Mouse (Mus musculus): Measurements from ENCODE around the gene Rasgef1b. TPM values are rescaled to one million over a fixed set of nuclear protein-coding genes. Genes with fewer than 3 reads are reported as not detected.

Gene Rasgef1b
- total RNA-seq, 1 experiment from 2014 or later: 7.2 TPM

DNA sequence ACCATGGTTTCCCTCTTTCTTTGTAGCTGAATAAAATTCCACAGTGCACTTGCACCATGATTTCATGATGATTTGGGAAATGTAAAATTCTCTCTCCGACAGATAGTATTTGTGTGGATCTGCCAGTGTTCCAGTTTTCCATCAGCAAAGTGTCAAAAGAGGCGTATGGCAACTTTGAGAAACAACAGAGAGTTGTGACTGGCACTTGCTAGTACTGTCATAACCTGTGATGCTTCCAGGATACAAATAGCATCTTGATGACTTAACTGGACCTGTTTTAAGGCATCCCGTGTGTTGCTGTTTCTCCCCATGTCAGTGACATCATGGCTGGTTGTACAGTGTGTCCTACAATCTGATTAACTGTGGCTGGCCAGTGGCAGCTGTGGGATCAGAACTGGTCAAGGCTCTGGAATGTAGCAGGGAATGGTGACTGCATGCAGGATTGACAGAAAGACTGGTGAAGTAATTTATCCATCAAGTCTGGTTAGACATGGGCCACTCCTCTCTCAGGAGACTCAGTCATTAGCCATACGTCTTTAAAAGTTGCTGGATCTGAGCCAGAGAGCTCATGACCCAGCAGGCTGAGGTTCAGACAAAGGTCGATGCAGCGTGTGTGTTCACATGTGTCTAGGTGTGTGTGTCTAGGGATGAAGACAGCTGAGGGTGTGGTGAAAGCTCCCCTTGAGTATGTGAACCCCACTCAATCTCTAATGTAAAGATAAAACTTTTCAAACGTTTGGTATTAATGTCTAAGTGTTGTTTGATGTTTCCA lies 328.8 kb downstream of the Rasgef1b start:
- DNase-seq: no peak

DNA sequence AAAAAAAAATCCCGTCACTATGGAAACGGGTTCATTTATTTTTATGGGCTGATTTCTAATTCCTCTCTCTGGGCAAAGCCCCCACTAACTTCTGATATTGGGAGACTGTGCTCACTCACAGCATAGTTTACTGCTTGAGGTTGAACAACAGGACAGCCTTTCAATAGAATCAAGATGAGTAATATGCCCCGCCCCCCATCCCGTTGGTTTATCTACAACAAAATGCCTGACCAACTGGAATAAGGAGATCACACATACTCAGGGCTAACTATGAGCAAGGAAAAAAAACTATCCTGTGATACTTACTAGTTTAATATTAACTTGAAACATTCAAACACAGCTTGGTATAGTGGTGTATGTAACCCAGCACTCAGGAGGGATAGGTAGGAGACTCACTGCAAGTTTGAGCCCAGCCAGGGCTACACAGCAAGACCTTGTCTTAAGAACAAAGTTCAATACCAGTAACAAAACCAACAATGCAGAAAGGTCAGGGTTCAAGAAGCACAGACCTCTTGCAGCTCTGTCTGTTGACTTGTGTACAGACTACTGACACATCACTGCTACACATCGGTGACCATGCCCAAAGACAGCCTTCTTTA lies 330.3 kb downstream of the Rasgef1b start:
- DNase-seq: no peak

DNA sequence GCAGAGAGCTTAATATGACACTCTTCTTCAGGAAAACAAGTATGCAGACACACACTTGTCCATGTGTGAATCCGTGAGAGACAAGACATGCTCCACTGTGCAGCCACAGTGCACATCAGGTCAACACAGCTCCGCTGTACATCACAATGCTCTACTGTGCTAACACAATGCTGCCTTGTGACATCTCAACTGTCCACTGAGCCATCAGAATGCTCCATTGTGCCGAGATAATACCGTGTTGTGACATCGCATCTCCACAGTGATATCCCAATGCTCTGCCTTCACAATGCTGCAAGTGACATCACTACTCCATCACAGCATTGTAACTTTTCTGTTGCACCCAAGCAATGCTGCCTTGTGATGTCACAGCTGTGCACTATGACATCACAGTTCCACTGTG lies 334.3 kb downstream of the Rasgef1b start:
- no peak for DNase-seq

DNA sequence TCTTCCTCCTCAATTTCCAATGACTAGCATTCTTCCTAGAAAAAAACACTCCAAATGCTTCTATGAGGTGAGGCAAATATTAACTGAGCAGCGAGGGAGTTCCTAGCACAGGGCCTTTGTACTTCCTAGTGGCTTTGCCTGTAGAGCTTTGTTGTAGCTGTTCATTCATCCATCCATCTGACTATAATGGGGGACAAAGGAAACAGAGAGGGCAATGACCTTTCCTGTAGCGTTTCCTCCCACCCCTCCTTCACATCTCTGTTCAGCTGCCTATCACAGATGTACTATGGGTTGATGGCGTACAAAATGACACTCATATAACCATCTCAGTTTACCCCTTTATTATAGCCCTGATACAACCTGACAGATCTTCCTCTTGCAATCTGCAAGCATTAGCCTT lies 337.3 kb downstream of the Rasgef1b start:
- DNase-seq: no peak

DNA sequence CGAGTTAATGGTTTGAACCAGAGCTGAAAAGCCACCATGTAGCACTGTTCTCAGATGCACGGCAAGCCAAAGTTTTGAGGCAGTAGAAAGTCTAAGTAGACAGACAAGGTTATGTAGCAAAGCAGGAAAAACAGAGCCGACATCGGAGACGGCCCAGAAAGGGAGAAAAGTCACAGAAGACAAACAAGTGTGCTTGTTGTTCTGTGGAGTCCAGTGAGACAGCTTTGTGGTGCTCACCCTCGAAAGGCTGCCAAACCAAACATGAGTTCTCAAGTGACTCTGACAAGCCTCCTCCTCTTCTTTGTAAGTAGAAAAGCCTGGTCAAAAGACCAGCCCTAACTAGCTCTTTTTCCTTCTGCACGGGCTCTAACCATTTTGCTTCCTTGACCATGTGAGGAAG lies 338.1 kb downstream of the Rasgef1b start:
- no peak for DNase-seq

DNA sequence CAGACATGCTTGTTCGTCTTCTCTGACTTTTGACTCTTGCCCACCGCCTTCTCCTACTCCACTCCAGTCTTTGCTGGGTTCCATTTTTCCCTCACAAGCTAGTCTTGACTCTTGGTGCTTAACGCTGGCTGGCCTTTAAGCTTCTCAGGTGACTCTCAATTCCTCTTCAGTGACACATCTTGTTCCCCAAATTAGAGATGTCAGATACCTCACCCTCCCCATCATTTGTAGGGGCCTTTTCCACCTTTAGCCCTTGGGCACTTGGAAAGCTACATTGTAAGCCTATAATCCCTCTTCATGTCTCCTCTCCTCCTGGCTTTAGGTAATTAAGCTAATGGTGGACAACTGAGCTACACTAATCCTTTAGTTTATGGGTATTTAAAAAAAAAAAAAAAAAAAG lies 338.6 kb downstream of the Rasgef1b start:
- DNase-seq: no peak

DNA sequence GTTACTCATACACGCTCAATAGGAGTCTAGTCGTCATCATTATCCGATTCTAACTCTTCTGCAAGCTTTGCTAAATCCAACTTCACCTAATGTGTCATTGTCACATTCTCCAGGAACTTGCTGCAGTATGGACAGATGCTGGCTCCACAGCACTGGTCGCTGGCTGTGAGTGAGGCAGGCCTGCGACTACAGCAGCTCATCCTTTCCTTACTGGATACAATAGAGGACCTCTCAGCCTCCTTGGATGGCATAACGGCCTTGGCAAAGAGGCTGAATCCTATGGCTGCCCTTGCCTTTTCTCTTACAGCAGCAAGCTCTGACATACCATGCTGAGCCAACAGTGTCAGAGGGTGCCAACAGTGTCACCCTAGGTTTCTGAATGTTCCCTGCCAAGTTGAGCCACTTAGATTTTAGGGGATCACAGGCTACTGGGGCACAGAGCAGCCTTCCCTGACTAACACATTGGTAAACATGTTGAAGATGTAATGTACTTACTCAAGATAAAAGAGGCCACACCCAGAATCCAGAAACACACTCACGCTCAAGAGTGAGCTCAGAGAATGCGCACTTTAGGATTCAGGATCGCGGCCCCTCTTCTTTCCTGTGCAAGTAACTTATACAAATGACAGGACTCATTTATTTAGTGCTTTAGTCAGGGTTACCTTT lies 340.1 kb downstream of the Rasgef1b start:
- no peak for DNase-seq

DNA sequence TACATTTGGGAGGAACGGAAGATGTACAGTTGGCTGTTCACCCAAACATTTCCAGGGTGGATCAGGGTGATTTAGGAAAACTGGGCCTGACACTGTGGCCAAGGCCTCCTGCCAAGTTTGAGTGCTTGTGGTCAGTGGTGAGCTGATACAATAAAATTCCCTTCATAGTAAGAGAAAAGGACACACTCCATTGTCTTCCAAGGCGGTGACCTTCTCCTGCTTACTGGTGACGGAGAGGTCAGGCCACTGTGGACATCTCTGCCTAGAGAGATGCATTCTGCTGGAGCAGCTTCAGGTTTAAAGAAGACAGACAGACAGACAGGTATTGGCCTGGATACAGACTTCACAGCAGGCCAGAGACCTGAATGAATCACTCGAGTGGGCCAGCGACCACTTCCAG lies 340.7 kb downstream of the Rasgef1b start:
- no peak for DNase-seq

DNA sequence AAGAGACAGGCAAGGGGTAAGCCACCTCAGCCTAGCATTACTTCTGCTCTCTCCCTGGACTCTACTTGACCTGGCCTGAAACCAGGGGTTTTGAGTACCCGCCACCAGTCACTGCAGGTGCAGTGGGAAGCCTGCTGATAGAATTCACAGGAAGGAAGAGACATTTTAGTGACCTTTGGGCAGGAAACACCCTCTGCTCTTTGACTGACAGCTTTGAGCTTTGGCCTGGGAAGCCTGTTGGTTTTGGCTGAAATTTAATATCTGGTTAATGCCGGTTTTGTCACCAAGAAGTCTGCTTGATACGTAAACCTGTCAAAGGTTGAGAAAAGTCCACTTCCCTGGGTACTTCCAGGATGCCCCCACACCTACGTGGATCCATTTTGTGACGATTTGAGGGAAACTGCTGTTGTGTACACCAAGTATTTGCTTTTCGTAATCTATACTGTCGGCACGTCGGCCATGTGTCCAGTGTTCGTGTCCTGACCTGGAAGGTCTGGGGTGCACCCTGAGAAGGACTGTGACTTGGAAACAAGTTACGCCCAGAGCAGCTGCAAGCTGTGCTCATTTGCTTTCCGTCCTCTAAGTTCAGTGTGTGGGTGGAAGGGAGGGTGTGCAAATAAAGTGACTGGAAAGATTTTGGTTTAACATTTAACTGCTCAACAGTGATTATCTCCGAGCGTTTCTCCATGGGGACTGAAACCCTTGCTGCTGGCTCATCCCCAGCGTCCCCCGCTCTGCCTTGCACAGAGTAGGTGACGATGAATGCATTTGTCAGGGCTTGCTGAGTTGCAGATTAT lies 341.5 kb downstream of the Rasgef1b start:
- DNase-seq: no peak

DNA sequence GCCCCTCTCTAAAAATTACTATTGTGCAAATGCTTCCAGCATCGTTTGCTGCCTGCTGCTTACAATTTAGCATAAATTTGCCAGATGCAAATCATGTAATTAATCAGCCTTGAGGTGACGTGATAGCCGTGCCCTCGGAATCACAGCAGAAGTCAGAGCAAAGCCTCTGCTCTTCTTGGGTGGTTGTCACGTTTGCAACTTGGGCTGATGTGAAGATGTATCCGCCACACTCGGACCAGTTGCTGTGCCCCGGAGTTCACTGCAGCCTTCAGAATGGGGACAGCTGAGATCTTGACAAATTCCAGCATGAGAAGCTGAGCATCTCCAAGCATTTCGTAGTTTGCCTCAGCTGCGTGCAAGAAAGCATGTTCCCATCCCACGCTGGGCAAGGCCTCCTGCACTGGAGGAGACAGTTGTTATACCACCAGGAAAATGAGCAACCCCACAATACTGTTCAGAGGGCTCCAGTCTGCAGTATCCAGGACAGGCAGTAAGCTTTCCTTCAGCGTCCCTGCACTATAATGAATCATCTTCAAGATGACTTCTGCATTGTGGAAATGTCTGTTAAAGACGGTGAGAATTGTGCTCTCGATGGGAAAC lies 342.5 kb downstream of the Rasgef1b start:
- DNase-seq: no peak

DNA sequence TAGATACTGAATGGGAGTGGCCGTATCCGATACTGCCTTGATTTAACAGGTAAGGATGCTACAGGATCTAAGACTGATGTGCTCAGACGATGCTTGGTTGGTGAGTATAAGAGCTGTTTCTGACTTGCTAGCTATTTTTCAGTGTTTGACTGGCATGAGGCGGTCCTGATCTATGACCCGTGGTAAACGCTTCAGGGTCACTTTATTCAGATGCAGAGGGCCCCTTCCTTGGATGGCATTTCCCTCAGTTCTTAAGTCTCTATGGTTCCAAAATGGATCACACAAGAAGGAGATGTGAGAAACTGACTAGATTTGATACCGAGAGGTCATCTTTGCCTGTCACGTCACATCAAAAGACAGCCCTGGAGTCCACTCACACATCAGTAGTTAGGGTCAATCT lies 343.1 kb downstream of the Rasgef1b start:
- no peak for DNase-seq

DNA sequence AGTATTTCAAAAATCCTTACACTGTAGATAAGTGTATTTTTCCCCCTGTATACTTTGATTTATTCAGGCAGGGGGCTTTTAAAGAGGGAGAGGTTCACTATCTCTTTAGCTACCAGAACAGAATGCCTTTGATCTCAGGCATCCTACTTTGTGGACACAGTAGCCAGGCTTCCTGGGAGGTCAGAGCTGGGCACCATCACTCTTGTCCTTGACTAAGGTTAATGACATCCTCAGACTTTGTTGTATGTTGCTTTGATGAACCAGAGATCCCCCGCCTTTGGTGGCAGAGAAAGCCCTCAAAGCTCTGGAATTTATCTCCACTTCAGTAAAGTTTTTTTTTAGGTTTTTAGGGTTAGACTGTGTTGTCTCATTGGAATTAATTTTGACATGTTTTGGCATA lies 343.8 kb downstream of the Rasgef1b start:
- DNase-seq: no peak

DNA sequence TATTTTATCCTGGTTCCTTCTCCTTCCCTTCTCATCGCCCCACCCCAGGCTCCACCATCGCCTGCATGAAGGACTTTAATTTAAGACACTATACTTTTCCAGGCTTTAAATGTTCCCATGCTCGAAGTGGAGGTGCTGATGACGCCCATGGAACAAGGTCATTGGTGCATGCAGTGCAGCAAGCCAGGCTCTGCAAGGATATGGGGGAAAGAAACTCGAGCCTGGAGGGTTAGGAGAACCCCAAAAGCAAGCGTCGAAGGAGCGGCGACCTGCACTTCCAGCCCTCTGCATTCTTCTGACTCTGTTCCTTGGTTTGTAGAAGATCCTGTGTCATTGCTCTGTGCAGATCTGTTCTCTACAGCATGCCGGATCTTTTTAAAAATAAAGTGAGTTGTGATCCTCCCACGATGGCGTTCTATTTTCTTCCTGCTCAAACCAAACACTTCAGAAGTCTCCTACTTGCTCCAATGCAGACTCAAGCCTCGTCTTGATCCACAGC lies 345.0 kb downstream of the Rasgef1b start:
- no peak for DNase-seq

DNA sequence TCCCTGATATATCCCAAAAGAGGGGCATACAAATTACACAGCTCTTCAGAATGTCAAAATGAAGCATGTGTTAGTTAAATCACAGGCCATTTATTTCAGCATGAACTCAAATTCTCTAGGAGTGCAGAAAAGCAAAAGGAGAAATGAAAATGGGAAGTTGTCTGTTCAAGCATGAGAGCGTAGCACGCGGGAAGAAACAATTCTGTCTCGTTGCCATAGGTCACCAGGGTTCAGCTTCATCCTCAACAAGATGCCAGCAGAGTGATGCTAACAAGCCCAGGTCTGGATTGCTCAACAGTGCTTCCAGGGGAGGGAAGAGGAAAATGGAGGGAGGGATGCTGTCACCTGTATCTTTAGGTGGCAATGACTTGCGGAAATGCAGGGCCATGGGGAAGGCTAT lies 346.1 kb downstream of the Rasgef1b start:
- DNase-seq: no peak

DNA sequence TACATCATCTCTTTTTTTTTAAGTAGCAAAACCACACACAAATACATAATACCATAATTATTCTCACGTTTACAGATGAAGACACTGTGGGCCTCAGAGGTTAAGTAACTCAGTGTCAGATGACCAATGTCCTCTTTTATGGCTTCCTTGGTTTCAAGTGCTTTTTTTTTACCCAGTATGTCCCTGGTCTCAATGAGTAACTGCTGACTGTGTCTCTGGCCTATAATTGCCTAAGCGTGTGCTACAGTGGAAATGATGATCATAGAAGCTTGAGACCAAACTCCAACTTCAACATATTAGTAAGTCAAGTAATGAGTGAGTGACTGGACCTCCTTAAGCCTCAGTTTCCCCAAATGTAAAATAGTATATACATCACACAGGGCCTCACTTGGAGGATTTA lies 347.2 kb downstream of the Rasgef1b start:
- no peak for DNase-seq

DNA sequence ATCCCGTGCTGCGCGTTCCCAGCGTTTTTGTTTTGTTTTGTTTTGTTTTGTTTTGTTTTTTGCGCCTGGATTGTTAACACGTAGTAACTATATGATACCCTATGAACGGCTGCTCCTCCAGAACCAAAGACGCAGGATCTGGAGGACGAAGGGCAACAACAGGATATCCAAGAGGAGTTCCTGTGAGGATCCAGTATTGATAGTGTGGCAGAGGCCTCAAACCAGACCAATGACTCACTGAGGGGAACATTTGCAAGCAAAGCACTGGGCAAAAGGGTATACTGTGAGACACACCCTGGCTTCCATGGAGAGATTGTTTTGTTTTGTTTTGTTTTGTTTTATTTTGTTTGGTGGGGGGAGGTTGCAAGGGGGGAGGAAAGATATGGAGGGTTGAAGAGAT lies 348.0 kb downstream of the Rasgef1b start:
- DNase-seq: no peak

DNA sequence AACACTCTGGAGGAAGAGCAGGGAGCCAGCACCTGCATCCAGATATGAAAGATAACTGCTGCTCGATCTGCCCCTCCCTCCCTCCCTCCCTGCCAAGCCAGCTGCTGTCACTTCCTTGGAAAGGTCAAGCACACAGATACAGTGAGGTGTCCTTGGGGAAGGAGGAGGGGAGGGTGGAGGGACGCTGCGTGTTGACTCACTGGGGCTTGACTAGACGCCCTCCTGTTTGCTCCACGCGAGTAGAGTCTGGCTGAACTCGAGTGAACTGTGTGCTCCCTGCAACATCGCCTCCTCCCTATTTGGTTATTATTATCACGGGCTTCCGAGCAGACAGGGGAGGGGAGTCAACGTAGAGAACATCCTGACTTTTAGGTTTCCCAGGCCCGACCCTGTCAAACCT lies 348.7 kb downstream of the Rasgef1b start:
- peak; percentile 73 for DNase-seq

DNA sequence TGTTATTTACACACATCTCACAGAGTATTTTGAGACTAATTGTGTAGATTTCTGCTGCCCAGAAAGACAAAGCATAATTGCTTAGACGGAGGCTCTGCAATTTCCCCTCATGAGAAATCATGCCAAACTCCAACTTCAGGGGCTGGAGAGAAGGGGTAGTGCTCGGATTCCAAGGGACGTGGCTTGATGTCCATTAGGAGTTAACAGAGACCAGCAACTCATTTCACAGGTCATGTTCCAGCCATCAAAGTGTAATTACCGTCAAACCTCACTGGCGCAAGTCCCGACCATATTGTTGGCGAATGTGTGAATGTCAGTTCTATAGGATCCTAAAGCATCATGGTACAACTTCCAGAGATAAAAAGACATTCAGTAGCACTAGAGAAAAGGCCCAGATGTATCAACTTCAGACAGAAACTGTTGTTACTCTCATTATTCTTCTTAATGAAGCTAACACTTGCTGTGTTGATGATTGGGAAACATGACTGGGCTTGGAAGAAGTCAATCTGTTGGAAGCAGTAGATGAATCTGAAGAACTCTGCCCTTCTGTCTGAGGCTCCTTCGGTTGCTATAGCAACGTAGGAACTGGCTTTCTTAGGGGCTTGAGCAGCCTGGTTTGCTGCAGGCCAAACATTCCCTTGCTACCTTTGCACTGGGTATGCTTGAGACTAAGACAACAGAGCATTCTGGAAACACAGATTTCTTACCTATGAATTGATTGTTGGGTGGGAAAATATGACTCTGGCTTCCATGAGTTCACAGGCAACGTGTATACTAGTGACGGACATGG lies 350.2 kb downstream of the Rasgef1b start:
- DNase-seq: no peak

DNA sequence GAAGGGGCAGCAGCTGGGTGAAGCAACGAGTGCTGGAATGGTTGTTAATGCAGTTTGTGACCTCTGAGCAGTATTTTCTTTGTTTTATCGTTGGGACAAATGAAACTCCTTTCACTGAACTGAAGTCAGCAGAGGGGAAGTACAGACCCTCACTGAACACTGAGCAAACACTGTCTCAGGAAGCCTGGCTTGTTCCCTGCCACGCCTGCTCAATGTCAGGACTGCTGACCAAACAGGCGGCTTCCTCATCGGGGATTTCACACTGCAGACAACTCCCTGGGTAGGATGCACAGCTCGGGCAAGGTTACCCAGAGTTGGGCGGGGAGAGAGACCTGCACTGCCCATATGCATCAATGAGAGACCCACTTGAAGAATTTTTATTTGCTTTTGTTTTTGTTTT lies 353.1 kb downstream of the Rasgef1b start:
- no peak for DNase-seq

DNA sequence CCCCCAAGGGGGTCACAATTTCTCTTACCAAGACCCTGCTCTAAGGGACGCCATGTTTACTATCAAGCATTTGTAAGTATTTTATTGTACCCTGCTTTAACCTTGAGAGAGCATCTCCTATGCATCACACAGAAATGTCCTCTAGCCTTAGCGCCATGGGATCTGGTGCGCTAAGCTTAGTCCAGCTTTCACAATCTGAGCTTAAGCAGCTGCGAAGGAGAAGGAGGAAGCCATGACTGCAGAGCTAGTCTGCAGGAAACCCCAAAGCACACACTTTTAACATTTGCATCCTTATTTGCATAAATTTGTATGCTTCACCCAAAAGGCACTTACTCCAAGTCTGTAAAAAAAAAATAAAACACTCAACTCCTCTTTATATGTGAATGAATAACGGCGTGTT lies 354.4 kb downstream of the Rasgef1b start:
- DNase-seq: no peak

DNA sequence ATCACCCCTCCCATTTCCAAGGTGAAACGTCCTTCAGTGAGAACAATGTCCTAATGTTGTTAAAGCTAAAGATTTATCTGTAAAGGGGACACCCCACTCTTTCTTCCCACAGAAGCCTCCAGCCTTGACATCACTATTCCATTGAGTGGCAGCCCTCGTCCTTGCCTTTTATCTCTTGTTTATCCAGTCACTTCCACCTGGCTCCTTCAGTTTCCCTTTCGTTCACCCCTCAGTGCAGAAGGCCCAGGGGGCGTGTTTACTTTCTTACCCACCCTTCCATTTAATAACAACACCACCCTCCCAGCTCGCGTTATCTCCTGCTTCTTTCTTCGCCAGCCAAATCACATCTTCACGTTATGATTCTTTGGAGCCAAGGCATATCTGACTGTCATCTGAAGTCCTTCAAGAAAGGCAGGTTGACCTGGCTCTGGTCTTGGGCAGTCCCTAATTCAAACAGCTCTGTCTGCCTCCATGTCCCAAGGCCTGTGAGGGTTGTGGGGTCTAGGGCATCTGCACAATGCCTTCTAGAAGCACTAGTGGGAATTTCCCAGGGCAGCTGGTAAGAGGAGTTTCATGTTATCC lies 355.2 kb downstream of the Rasgef1b start:
- DNase-seq: no peak

Measured in adrenal gland, postnatal 25 days (tissue).